Mouse (Mus musculus) forebrain, embryonic 16.5 days (tissue): ENCODE measurements around the gene Fas. TPM values are rescaled to one million over a fixed set of nuclear protein-coding genes. Genes with fewer than 3 reads are reported as not detected.

Source experiments
- ATAC-seq: fragments of 200-750 bp; cut with Nextera tagmentation; 2 replicates; pipeline ENCODE4 v1.8.0; 2017; ENCODE audit warnings: mild to moderate bottlenecking, moderate library complexity
- H3K27ac ChIP-seq: fragments of 300-500 bp; sonication (generic); 2 replicates; pipeline ENCODE4 v1.5.1; 2014; ENCODE audit warnings: low read length, control low read depth
- H3K27me3 ChIP-seq: fragments of 300-500 bp; sonication (generic); replicated peaks from 2 replicates; pipeline ENCODE4 v1.6.1; 2014; ENCODE audit warnings: low read length; ENCODE audit not compliant: control insufficient read depth, insufficient read depth
- H3K36me3 ChIP-seq: fragments of 300-500 bp; sonication (generic); 2 replicates; pipeline ENCODE4 v1.6.1; 2014; ENCODE audit not compliant: control insufficient read depth, insufficient read depth
- H3K4me1 ChIP-seq: fragments of 300-500 bp; sonication (generic); replicated peaks from 2 replicates; pipeline ENCODE4 v1.6.1; 2014; ENCODE audit warnings: low read length; ENCODE audit not compliant: control insufficient read depth, insufficient read depth
- H3K4me2 ChIP-seq: fragments of 300-500 bp; sonication (generic); 2 replicates; pipeline ENCODE4 v1.6.1; 2014; ENCODE audit warnings: mild to moderate bottlenecking, low read length, control low read depth
- H3K4me3 ChIP-seq: fragments of 300-500 bp; sonication (generic); replicated peaks from 2 replicates; pipeline ENCODE4 v1.5.1; 2014; ENCODE audit warnings: mild to moderate bottlenecking, low read length, control low read depth
- H3K9ac ChIP-seq: fragments of 300-500 bp; sonication (generic); replicated peaks from 2 replicates; pipeline ENCODE4 v1.6.1; 2014; ENCODE audit warnings: low read depth, low read length, control low read depth
- H3K9me3 ChIP-seq: fragments of 300-500 bp; sonication (generic); 2 replicates; pipeline ENCODE4 v1.6.1; 2016; ENCODE audit warnings: low read length; ENCODE audit not compliant: control insufficient read depth
- WGBS: fragments of 180-500 bp; shearing (Covaris S2); extraction: QIAGEN DNeasy Blood & Tissue Kit; methylation state at CpG from one replicate; pipeline ENCODE4 v1.1.7; 2014; 5-methylcytosine and 5-hydroxymethylcytosine counted together
- polyA plus RNA-seq: library from polyadenylated mRNA; unstranded; fragments of >200 nt; fragmentation: Nextera tagmentation; extraction: Ambion mirVana; gene quantifications from 2 replicates; pipeline ENCODE4 v1.2.1, GENCODE M21; 2015

Gene Fas
- polyA plus RNA-seq, 1 experiment from 2014 or later: 0.63 TPM

GRCm38 (mm10) chr19:34291379-34291778 is 913 bp downstream of the Fas start:
- WGBS: 76% methylated on average over 8 of the region's 8 CpGs
- Histone ChIP-seq H3K27me3 (peaks cover 3% of the 10 kb centered on the region; the same call in 1 of the 2 replicates), H3K4me1 (peaks cover 12% of the 10 kb centered on the region), H3K4me2 (no peak overlapping the region), H3K27ac (no peak overlapping the region), H3K36me3 (no peaks in the 10 kb centered on the region), H3K9ac (no peak overlapping the region), H3K4me3 (no peak overlapping the region), H3K9me3 (no peaks in the 10 kb centered on the region)
- ATAC-seq: no peak

GRCm38 (mm10) chr19:34291956-34292355 is 1.5 kb downstream of the Fas start:
- ATAC-seq: no peak
- Histone ChIP-seq H3K27me3 (peaks cover 3% of the 10 kb centered on the region; the same call in 1 of the 2 replicates), H3K4me1 (peaks cover 12% of the 10 kb centered on the region), H3K4me2 (no peak overlapping the region), H3K27ac (no peak overlapping the region), H3K4me3 (no peak overlapping the region), H3K9ac (no peak overlapping the region), H3K36me3 (no peaks in the 10 kb centered on the region), H3K9me3 (no peaks in the 10 kb centered on the region)
- 74% methylated on average over 5 of the region's 5 CpGs for WGBS

- no peak for ATAC-seq
These were observed 2.2 kb downstream of the Fas start for GRCm38 (mm10) chr19:34292701-34293100.

GRCm38 (mm10) chr19:34293376-34293947 is 3.0 kb downstream of the Fas start:
- Histone ChIP-seq H3K36me3 (no peaks in the 10 kb centered on the region), H3K4me2 (no peak overlapping the region), H3K27ac (no peak overlapping the region), H3K9ac (no peak overlapping the region), H3K27me3 (peaks cover 3% of the 10 kb centered on the region; the same call in 1 of the 2 replicates), H3K4me1 (peaks cover 12% of the 10 kb centered on the region), H3K4me3 (no peak overlapping the region), H3K9me3 (no peaks in the 10 kb centered on the region)
- WGBS: 82% methylated on average over 3 of the region's 3 CpGs
- no peak for ATAC-seq

More at GRCm38 (mm10) chr19:34292701-34293100, 2.2 kb downstream of the Fas start:
- H3K4me2 ChIP-seq: no peak overlapping the region
- peaks cover 12% of the 10 kb centered on the region for H3K4me1 ChIP-seq
- H3K36me3 ChIP-seq: no peaks in the 10 kb centered on the region
- no peaks in the 10 kb centered on the region for H3K9me3 ChIP-seq
- H3K4me3 ChIP-seq: no peak overlapping the region
- H3K27ac ChIP-seq: no peak overlapping the region
- H3K9ac ChIP-seq: no peak overlapping the region
- peaks cover 3% of the 10 kb centered on the region; the same call in 1 of the 2 replicates for H3K27me3 ChIP-seq
- 82% methylated on average over 2 of the region's 2 CpGs for WGBS

GRCm38 (mm10) chr19:34295442-34295841 is 5.0 kb downstream of the Fas start:
- no peak overlapping the region for H3K4me3 ChIP-seq
- no peaks in the 10 kb centered on the region for H3K9me3 ChIP-seq
- H3K27ac ChIP-seq: no peak overlapping the region
- H3K27me3 ChIP-seq: peaks cover 3% of the 10 kb centered on the region; the same call in 1 of the 2 replicates
- H3K4me2 ChIP-seq: no peak overlapping the region
- no peaks in the 10 kb centered on the region for H3K36me3 ChIP-seq
- no peak overlapping the region for H3K9ac ChIP-seq
- peaks cover 7% of the 10 kb centered on the region for H3K4me1 ChIP-seq
- 72% methylated on average over 6 of the region's 6 CpGs for WGBS
- no peak for ATAC-seq

- Histone ChIP-seq H3K4me2 (no peak overlapping the region), H3K27ac (no peak overlapping the region), H3K9ac (no peak overlapping the region), H3K4me3 (no peak overlapping the region), H3K36me3 (no peaks in the 10 kb centered on the region), H3K27me3 (no peaks in the 10 kb centered on the region), H3K4me1 (no peaks in the 10 kb centered on the region), H3K9me3 (no peaks in the 10 kb centered on the region)
- WGBS: 90% methylated on average over 1 of the region's 1 CpGs
- no peak for ATAC-seq
These were observed 8.1 kb downstream of the Fas start for GRCm38 (mm10) chr19:34298531-34298930.

GRCm38 (mm10) chr19:34299229-34299628 is 8.8 kb downstream of the Fas start:
- no peak for ATAC-seq
- Histone ChIP-seq H3K9ac (no peak overlapping the region), H3K4me3 (no peak overlapping the region), H3K36me3 (no peaks in the 10 kb centered on the region), H3K4me2 (no peak overlapping the region), H3K9me3 (no peaks in the 10 kb centered on the region), H3K4me1 (no peaks in the 10 kb centered on the region), H3K27me3 (no peaks in the 10 kb centered on the region), H3K27ac (no peak overlapping the region)
- WGBS: 81% methylated on average over 4 of the region's 4 CpGs

GRCm38 (mm10) chr19:34300430-34300829 is 10.0 kb downstream of the Fas start:
- no peak for ATAC-seq
- Histone ChIP-seq H3K9ac (no peak overlapping the region), H3K36me3 (no peaks in the 10 kb centered on the region), H3K4me3 (no peak overlapping the region), H3K27me3 (no peaks in the 10 kb centered on the region), H3K9me3 (no peaks in the 10 kb centered on the region), H3K4me1 (no peaks in the 10 kb centered on the region), H3K27ac (no peak overlapping the region), H3K4me2 (no peak overlapping the region)
- WGBS: 75% methylated on average over 2 of the region's 2 CpGs

- Histone ChIP-seq H3K4me1 (peaks cover 2% of the 10 kb centered on the region; the same call in 1 of the 2 replicates), H3K27me3 (no peaks in the 10 kb centered on the region), H3K4me3 (no peak overlapping the region), H3K9me3 (no peaks in the 10 kb centered on the region), H3K27ac (no peak overlapping the region), H3K36me3 (no peaks in the 10 kb centered on the region), H3K9ac (no peak overlapping the region), H3K4me2 (no peak overlapping the region)
- no peak for ATAC-seq
These were observed 14.5 kb downstream of the Fas start for GRCm38 (mm10) chr19:34304917-34305316.

- ATAC-seq: no peak
- H3K36me3 ChIP-seq: no peaks in the 10 kb centered on the region
- H3K4me2 ChIP-seq: no peak overlapping the region
- no peaks in the 10 kb centered on the region for H3K9me3 ChIP-seq
- peaks cover 2% of the 10 kb centered on the region; the same call in 1 of the 2 replicates for H3K4me1 ChIP-seq
- WGBS: 84% methylated on average over 6 of the region's 6 CpGs
- H3K9ac ChIP-seq: no peak overlapping the region
- no peak overlapping the region for H3K4me3 ChIP-seq
- H3K27ac ChIP-seq: no peak overlapping the region
- H3K27me3 ChIP-seq: no peaks in the 10 kb centered on the region
These were observed 16.3 kb downstream of the Fas start for GRCm38 (mm10) chr19:34306794-34307193.
